27 mouse cellular contexts compared by ENCODE assay signal in the genomic region with DNA sequence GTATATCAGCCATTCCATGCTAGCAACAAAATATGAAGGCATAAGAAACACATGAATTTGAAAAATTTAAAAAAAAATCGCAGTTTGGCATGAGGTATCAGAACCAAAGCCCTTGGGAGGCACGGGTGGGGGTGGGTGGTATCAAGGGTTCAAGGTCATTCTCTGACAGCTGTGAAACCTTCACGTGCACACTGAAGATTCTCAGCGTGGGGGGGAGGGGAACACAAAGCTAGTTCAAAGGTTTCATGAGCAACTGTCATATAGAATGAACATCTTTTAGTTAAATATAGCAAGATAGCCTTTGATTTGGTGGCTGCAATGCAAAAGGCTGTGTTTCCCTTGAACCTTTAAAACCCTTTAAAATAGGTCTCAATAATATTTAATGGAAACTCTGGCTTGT. TPM values are rescaled to one million over a fixed set of nuclear protein-coding genes. Genes with fewer than 3 reads are reported as not detected.
DNase-seq lines count a peak whose midpoint lies in the region; ATAC-seq lines count a peak whose summit lies in the region.
"Had no signal": no experiment of that assay in that cellular context is flagged by ENCODE, and none has a peak within 500 bp of the region (broad histone marks: within the 10 kb centered on the region; RNA-seq: fewer than 3 reads in every experiment).

No protein-coding gene starts in this region.

- H3K27me3 ChIP-seq in intestine, embryonic 16.5 days (replicated peaks; ENCODE audit: control insufficient read depth, insufficient read depth, low read length): no peaks in the 10 kb centered on the region
- no peaks in the 10 kb centered on the region; the same call in 1 of the 2 replicates for H3K27me3 ChIP-seq in forebrain, embryonic 16.5 days (replicated peaks; ENCODE audit: control insufficient read depth, insufficient read depth, low read length)
- H3K27me3 ChIP-seq: embryonic facial prominence, embryonic 12.5 days; embryonic facial prominence, embryonic 15.5 days; hindbrain, embryonic 12.5 days; hindbrain, embryonic 15.5 days had no signal

- H3K36me3 ChIP-seq in intestine, embryonic 16.5 days (ENCODE audit: control insufficient read depth, insufficient read depth, low read length): no peaks in the 10 kb centered on the region
- no peaks in the 10 kb centered on the region for H3K36me3 ChIP-seq in forebrain, embryonic 16.5 days (ENCODE audit: control insufficient read depth, insufficient read depth)
- H3K36me3 ChIP-seq: embryonic facial prominence, embryonic 12.5 days; embryonic facial prominence, embryonic 15.5 days; G1E; heart, embryonic 10.5 days; heart, embryonic 13.5 days; hindbrain, embryonic 12.5 days; hindbrain, embryonic 15.5 days had no signal

- no peak overlapping the region for H3K9ac ChIP-seq in intestine, embryonic 16.5 days (ENCODE audit: low read depth, low read length)
- H3K9ac ChIP-seq in forebrain, embryonic 16.5 days (replicated peaks; ENCODE audit: low read depth, low read length): no peak overlapping the region
- H3K9ac ChIP-seq: embryonic facial prominence, embryonic 12.5 days; embryonic facial prominence, embryonic 15.5 days; heart, embryonic 13.5 days; hindbrain, embryonic 12.5 days; hindbrain, embryonic 15.5 days had no signal

- no peak overlapping the region for H3K4me2 ChIP-seq in intestine, embryonic 16.5 days (ENCODE audit: low read depth, low read length)
- no peak overlapping the region for H3K4me2 ChIP-seq in forebrain, embryonic 16.5 days (ENCODE audit: low read length)
- H3K4me2 ChIP-seq: embryonic facial prominence, embryonic 12.5 days; embryonic facial prominence, embryonic 15.5 days; heart, embryonic 13.5 days; hindbrain, embryonic 12.5 days; hindbrain, embryonic 15.5 days had no signal

- 51% methylated on average over 4 of the region's 4 CpGs for WGBS in intestine, embryonic 16.5 days
- 68% methylated on average over 4 of the region's 4 CpGs for whole genome bisulfite sequencing in forebrain, embryonic 16.5 days

- no peaks in the 10 kb centered on the region for H3K4me1 ChIP-seq in intestine, embryonic 16.5 days (ENCODE audit: control insufficient read depth, insufficient read depth, low read length)
- no peaks in the 10 kb centered on the region for H3K4me1 ChIP-seq in forebrain, embryonic 16.5 days (replicated peaks; ENCODE audit: control insufficient read depth, insufficient read depth, low read length)
- H3K4me1 ChIP-seq: heart, embryonic 10.5 days; heart, embryonic 13.5 days; hindbrain, embryonic 12.5 days; hindbrain, embryonic 15.5 days had no signal

- no peak for ATAC-seq in intestine, embryonic 16.5 days
- ATAC-seq in activated CD4-positive, CD25-positive, alpha-beta regulatory T cell, adult 4 months: no peak
- ATAC-seq in forebrain, embryonic 16.5 days: no peak
- ATAC-seq: forebrain, embryonic 14.5 days; Patski had no signal

- H3K27ac ChIP-seq in intestine, embryonic 16.5 days (ENCODE audit: low read length): no peak overlapping the region
- no peak overlapping the region for H3K27ac ChIP-seq in forebrain, embryonic 16.5 days (ENCODE audit: low read length)
- H3K27ac ChIP-seq: embryonic facial prominence, embryonic 12.5 days; embryonic facial prominence, embryonic 15.5 days; heart, adult 2 months; heart, embryonic 10.5 days; heart, embryonic 13.5 days; hindbrain, embryonic 12.5 days; hindbrain, embryonic 15.5 days had no signal

- H3K4me3 ChIP-seq in intestine, embryonic 16.5 days (ENCODE audit: low read length): no peak overlapping the region
- no peak overlapping the region for H3K4me3 ChIP-seq in forebrain, embryonic 16.5 days (replicated peaks; ENCODE audit: low read length)
- H3K4me3 ChIP-seq: embryonic facial prominence, embryonic 12.5 days; embryonic facial prominence, embryonic 15.5 days; heart, adult 2 months; heart, embryonic 10.5 days; heart, embryonic 13.5 days; hindbrain, embryonic 12.5 days; hindbrain, embryonic 15.5 days had no signal

- DNase-seq in retina, postnatal 1 day: peak; percentile 13
- no peak for DNase-seq in retina, embryonic 14.5 days (ENCODE audit: low spot score)
- peak; percentile 70 for DNase-seq in thymus, postnatal 0 days (ENCODE audit: low spot score)
- DNase-seq in thymus, postnatal 25 days: peak; percentile 73
- no peak for DNase-seq in right cerebral cortex, postnatal 4 days
- DNase-seq: adrenal gland, adult 2 months; adrenal gland, postnatal 14 days; cerebellum, adult 11 months; cerebellum, adult 2 months; cerebellum, adult 9-11 months; cerebellum, postnatal 25 days; gastrocnemius, postnatal 10 days; gastrocnemius, postnatal 36 days; heart, adult 2 months; heart, postnatal 14 days had no signal

- no peaks in the 10 kb centered on the region for H3K9me3 ChIP-seq in intestine, embryonic 16.5 days (ENCODE audit: control insufficient read depth, low read length)
- no peaks in the 10 kb centered on the region for H3K9me3 ChIP-seq in forebrain, embryonic 16.5 days (ENCODE audit: control insufficient read depth, low read length)
- H3K9me3 ChIP-seq: embryonic facial prominence, embryonic 12.5 days; embryonic facial prominence, embryonic 15.5 days; G1E; heart, embryonic 10.5 days; heart, embryonic 13.5 days; hindbrain, embryonic 12.5 days; hindbrain, embryonic 15.5 days had no signal

RNA-seq across cellular contexts. Expression of a gene that starts 20.7 kb away (rescaled TPM):
- polyA plus RNA-seq in thymus, postnatal 0 days (2015; fragmentation: Nextera tagmentation; extraction: Ambion mirVana): 42.6 and 59.5 TPM in 2 replicates
- polyA plus RNA-seq in intestine, embryonic 16.5 days (2015; fragmentation: Nextera tagmentation; extraction: Ambion mirVana): 0.23 and 0.24 TPM in 2 replicates
- 100 to 1,000 TPM in 1 of 2 experiments, 10 to 100 TPM in 1; 95.8 to 124 TPM for polyA plus RNA-seq in activated CD4-positive, CD25-positive, alpha-beta regulatory T cell, adult 4 months (2017; shearing (Covaris generic))
- polyA plus RNA-seq in forebrain, embryonic 16.5 days (2015; fragmentation: Nextera tagmentation; extraction: Ambion mirVana): not detected in 2 replicates
- polyA plus RNA-seq: forebrain, embryonic 14.5 days; hindbrain, embryonic 12.5 days; hindbrain, embryonic 15.5 days; Patski had no signal

RNA-seq across cellular contexts. Expression of a gene that starts 25.8 kb away (rescaled TPM):
- polyA plus RNA-seq in thymus, postnatal 0 days (2015; fragmentation: Nextera tagmentation; extraction: Ambion mirVana): 2.3 and 2.4 TPM in 2 replicates
- 0.92 and 1.0 TPM in 2 replicates for polyA plus RNA-seq in intestine, embryonic 16.5 days (2015; fragmentation: Nextera tagmentation; extraction: Ambion mirVana)
- 1 to 10 TPM; 4.2 to 7.1 TPM for polyA plus RNA-seq in activated CD4-positive, CD25-positive, alpha-beta regulatory T cell, adult 4 months (2017; shearing (Covaris generic))
- polyA plus RNA-seq in forebrain, embryonic 16.5 days (2015; fragmentation: Nextera tagmentation; extraction: Ambion mirVana): 0.25 TPM in 1 of 2 replicates, not detected in the other
- polyA plus RNA-seq: embryonic facial prominence, embryonic 12.5 days; forebrain, embryonic 14.5 days; heart, adult 2 months had no signal

Comparison
In these comparisons a context has a peak if more than half of its experiments do, and no peak if none do; other contexts are left out.
1. DNase-seq: peak in retina, postnatal 1 day (single experiment), thymus, postnatal 0 days (single experiment) and thymus, postnatal 25 days (single experiment); none in retina, embryonic 14.5 days (single experiment) and right cerebral cortex, postnatal 4 days (single experiment).
2. RNA of a gene that starts 20.7 kb away (polyA plus RNA-seq): 95.8 to 124 TPM in activated CD4-positive, CD25-positive, alpha-beta regulatory T cell, adult 4 months and 42.6 to 59.5 TPM in thymus, postnatal 0 days; 0.23 to 0.24 TPM in intestine, embryonic 16.5 days and not detected in forebrain, embryonic 16.5 days; every median in the first group is over 10 times any median in the second.